Mouse (Mus musculus) myocyte (in vitro differentiated cells): ENCODE measurements around the gene Zfp593.

Experiments used
- CEBPB ChIP-seq: IDR thresholded peaks from 2 replicates; pipeline ENCODE4 v1.6.1; 2011; ENCODE audit warnings: mild to moderate bottlenecking, moderate library complexity; ENCODE audit not compliant: poor library complexity, insufficient read depth, severe bottlenecking
- E2F4 ChIP-seq: IDR thresholded peaks from one replicate; pipeline ENCODE4 v1.6.1; 2011; ENCODE audit warnings: mild to moderate bottlenecking, control low read depth, moderate library complexity; ENCODE audit not compliant: insufficient read depth
- MAX ChIP-seq: IDR thresholded peaks from one replicate; pipeline ENCODE4 v1.6.1; 2011; ENCODE audit warnings: low read depth, mild to moderate bottlenecking, control low read depth
- MYOG ChIP-seq, 3 experiments: IDR thresholded peaks; one replicate each; pipeline ENCODE4 v1.6.1; 2011; ENCODE audit warnings: control low read depth in 2 of 3, low read depth in 2 of 3, mild to moderate bottlenecking in 2 of 3; ENCODE audit not compliant: insufficient read length in 2 of 3, control insufficient read depth in 1 of 3, insufficient read depth in 1 of 3
- POLR2A ChIP-seq: IDR thresholded peaks from one replicate; pipeline ENCODE4 v1.6.1; 2011; ENCODE audit warnings: low read depth, mild to moderate bottlenecking, control low read depth, moderate library complexity; ENCODE audit not compliant: insufficient read length
- POLR2AphosphoS2 ChIP-seq: IDR thresholded peaks from one replicate; pipeline ENCODE4 v1.6.1; 2011; ENCODE audit warnings: low read depth, control low read depth; ENCODE audit not compliant: insufficient read length
- REST ChIP-seq: IDR thresholded peaks from one replicate; pipeline ENCODE4 v1.6.1; 2011; ENCODE audit warnings: mild to moderate bottlenecking, control low read depth, moderate library complexity; ENCODE audit not compliant: insufficient read depth, insufficient read length
- SRF ChIP-seq: IDR thresholded peaks from one replicate; pipeline ENCODE4 v1.6.1; 2011; ENCODE audit warnings: low read depth; ENCODE audit not compliant: control insufficient read depth, insufficient read length
- TCF12 ChIP-seq: IDR thresholded peaks from one replicate; pipeline ENCODE4 v1.6.1; 2011; ENCODE audit warnings: mild to moderate bottlenecking, control low read depth; ENCODE audit not compliant: poor library complexity, insufficient read depth, severe bottlenecking
- TCF3 ChIP-seq: IDR thresholded peaks from one replicate; pipeline ENCODE4 v1.6.1; 2011; ENCODE audit warnings: low read depth, control low read depth; ENCODE audit not compliant: insufficient read length
- USF1 ChIP-seq: IDR thresholded peaks from one replicate; pipeline ENCODE4 v1.6.1; 2011; ENCODE audit warnings: low read depth, mild to moderate bottlenecking, control low read depth, moderate library complexity

GRCm38 (mm10) chr4:134202904-134203303, 42.5 kb downstream of the Zfp593 start, which contains the start of gene Gm7534:
- no peak for TF ChIP-seq REST
- no peak for TF ChIP-seq POLR2A
- no peak for TF ChIP-seq TCF12
- no peak for TF ChIP-seq USF1
- no peak for TF ChIP-seq MYOG (IDR thresholded peaks at IDR 0.05; ENCODE audit: control insufficient read depth in 1 of 3, insufficient read depth in 1 of 3, insufficient read length in 2 of 3, low read depth in 2 of 3)
- TF ChIP-seq CEBPB: no peak
- no peak for TF ChIP-seq E2F4
- no peak for TF ChIP-seq POLR2AphosphoS2
- no peak for TF ChIP-seq SRF
- no peak for TF ChIP-seq TCF3
- TF ChIP-seq MAX: no peak
